Mouse (Mus musculus) layer of hippocampus, adult 8-10 months (tissue): ENCODE data around the gene Prdx6b. TPM values are rescaled to one million over a fixed set of nuclear protein-coding genes. Genes with fewer than 3 reads are reported as not detected.

Experiments used
- DNase-seq, 2 experiments: peaks; one replicate each; pipeline ENCODE4 v3.0.0; 2022; ENCODE audit warnings: low spot score in 2 of 2
- total RNA-seq, 4 experiments: library from RNA; stranded (reverse); gene quantifications; 2 replicates each; pipeline ENCODE4 v1.2.4; 2022

The Prdx6b gene
- total RNA-seq, 4 experiments from 2014 or later, result not detected

DNA sequence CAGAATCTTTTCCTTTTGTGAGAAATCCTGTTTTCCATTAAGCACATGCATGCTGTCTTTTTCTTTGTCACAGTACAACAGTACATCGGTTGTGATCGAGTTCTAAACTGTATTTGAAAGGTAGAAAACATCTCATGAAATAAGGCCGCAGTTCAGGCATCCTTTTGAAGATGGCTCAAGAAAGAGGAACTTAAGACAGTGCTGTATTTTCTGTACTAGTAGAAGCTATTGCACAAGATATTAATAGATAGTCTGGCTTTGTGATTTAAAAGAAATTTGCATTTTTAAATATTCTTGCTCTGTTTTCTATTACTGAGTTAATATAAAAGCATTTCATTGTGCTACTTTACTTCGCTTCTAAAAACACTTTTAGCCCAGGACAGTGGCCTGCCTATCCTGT is 30.6 kb downstream of the Prdx6b start:
- no peak for DNase-seq

- DNase-seq, result no peak
These were observed 33.5 kb downstream of the Prdx6b start for GRCm38 (mm10) chr2:80325779-80326178.

- no peak for DNase-seq
These were observed 35.0 kb downstream of the Prdx6b start for GRCm38 (mm10) chr2:80327272-80327671.

DNA sequence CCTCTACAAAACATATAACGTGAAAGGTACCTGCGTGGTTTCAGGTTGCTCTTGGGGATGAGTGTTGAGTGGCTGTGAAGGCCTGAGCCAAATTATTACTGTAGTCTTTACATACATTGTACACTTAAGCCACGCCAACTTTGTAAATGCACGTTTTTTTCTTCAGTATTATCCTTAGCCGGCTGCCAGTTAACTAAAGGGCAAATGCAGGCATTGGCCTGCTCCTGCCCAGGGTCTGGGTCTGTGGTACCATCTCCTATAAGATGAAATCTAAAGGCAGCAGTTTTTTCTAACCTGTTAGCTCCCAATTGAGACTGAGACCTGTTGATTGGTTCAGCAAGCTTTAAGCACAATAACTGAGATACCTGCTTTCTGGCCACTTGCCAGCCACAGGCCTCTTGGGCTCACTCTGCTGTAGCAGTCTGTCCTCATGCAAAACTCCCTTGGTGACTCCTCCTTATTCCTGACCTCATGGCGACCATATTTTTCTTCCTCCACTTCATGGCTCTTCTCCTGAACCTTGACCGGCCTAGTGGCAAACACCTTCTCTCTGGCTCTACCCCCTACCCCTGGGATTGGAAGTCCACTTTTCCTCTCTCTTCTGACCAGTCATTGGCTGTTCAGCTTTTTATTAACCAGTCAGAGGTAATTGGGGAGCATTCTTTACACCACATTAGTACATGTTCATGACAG is 36.8 kb downstream of the Prdx6b start:
- no peak for DNase-seq

- no peak for DNase-seq
These were observed 48.3 kb downstream of the Prdx6b start for GRCm38 (mm10) chr2:80340537-80340936.

Other genes with a start within 250 kb of the Prdx6b start
- 100 to 1,000 TPM; 135 to 177 (median 157) TPM for gene Pde1a, start 163.0 kb upstream of the Prdx6b start, total RNA-seq
- 10 to 100 TPM; 60.3 to 65.4 (median 63.2) TPM for gene Dnajc10, start 23.0 kb downstream of the Prdx6b start, total RNA-seq
- 10 to 100 TPM; 24.6 to 29.1 (median 28.7) TPM for gene Frzb, start 155.2 kb downstream of the Prdx6b start, total RNA-seq